ENCODE assay signal across 8 mouse cellular contexts in the genomic region with DNA sequence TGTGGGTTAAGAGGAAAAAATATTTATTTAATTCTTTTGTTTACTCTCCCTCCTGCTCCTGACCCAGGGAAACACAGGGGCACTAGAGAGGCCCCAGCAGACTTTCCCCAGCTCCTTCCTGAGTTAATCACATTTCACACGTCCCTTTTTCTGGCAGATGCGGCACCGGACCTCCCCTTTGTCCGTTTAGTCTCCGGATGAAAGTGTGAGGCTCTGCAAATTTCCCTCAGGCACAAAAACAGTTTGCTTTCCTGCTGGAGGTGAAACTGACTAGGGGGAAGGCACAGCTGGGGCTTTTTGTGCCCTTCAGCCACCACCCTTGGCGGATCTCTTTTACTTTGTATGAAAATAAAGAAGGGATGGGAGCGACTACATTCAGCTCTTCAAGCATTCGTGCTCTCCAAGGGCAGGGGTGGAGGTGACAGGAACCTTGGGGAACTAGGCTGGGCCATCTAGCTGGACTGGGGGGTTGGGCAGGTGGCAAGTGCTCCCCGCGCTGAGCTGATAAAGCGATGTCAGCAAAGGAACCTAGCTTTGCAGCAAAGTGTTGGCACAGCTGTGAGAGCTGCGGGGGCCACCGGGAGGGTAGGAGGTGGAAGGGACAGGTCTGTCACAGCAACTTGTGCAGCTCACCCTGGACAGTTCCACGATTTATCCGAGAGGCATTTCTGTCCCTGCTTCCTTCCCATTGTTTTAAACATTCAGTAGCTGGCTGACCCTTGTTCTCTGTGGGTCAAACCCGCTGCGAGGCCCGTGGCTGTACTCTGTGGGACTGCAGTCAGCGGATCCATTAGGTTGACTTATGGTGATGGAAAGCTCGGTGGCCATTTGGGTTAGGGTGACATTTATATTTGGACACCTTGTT.
A peak's percentile ranks its signal among the peaks of the same experiment; 100 is the strongest.
DNase-seq lines count a peak whose midpoint lies in the region; ATAC-seq lines count a peak whose summit lies in the region.

No protein-coding gene starts in this region.

- peak; percentile 6 to 22 for DNase-seq in lung, postnatal 4 days
- no peak for DNase-seq in lung, adult 18-20 months
- DNase-seq in forebrain, embryonic 10.5 days (ENCODE audit: extremely low spot score, low spot score) = peak; percentile 60
- no peak for DNase-seq in layer of hippocampus, postnatal 36 days
- DNase-seq in thymus, postnatal 10 days (ENCODE audit: low spot score in 2 of 2) = no peak
- no peak for DNase-seq in thymus, postnatal 25 days

- no peak for ATAC-seq in intestine, embryonic 16.5 days
- peak; percentile 50 for ATAC-seq in stomach, embryonic 15.5 days (ENCODE audit: insufficient read depth, low FRiP score, low read depth)

- no peaks in the 10 kb centered on the region for H3K9me3 ChIP-seq in forebrain, embryonic 10.5 days
- no peaks in the 10 kb centered on the region for H3K9me3 ChIP-seq in intestine, embryonic 16.5 days (ENCODE audit: control insufficient read depth, low read length)
- H3K9me3 ChIP-seq in stomach, embryonic 15.5 days = no peaks in the 10 kb centered on the region

- H3K27ac ChIP-seq in forebrain, embryonic 10.5 days = peak overlapping the region; percentile 84
- H3K27ac ChIP-seq in intestine, embryonic 16.5 days (ENCODE audit: low read length) = no peak overlapping the region
- no peak overlapping the region for H3K27ac ChIP-seq in stomach, embryonic 15.5 days

- no peaks in the 10 kb centered on the region for H3K36me3 ChIP-seq in forebrain, embryonic 10.5 days (replicated peaks)
- no peaks in the 10 kb centered on the region for H3K36me3 ChIP-seq in intestine, embryonic 16.5 days (ENCODE audit: control insufficient read depth, insufficient read depth, low read length)
- no peaks in the 10 kb centered on the region for H3K36me3 ChIP-seq in stomach, embryonic 15.5 days

- peak overlapping the region; percentile 42 for H3K4me3 ChIP-seq in forebrain, embryonic 10.5 days
- H3K4me3 ChIP-seq in intestine, embryonic 16.5 days (ENCODE audit: low read length) = no peak overlapping the region
- H3K4me3 ChIP-seq in stomach, embryonic 15.5 days (replicated peaks) = no peak overlapping the region

- no peak overlapping the region for H3K9ac ChIP-seq in intestine, embryonic 16.5 days (ENCODE audit: low read depth, low read length)
- no peak overlapping the region for H3K9ac ChIP-seq in stomach, embryonic 15.5 days

- H3K4me2 ChIP-seq in intestine, embryonic 16.5 days (ENCODE audit: low read depth, low read length) = peak overlapping the region; percentile 27
- peak overlapping the region; percentile 26; the same call in 1 of the 2 replicates for H3K4me2 ChIP-seq in stomach, embryonic 15.5 days

- H3K27me3 ChIP-seq in forebrain, embryonic 10.5 days (ENCODE audit: poor library complexity, severe bottlenecking) = peaks cover 46% of the 10 kb centered on the region
- no peaks in the 10 kb centered on the region; the same call in 1 of the 2 replicates for H3K27me3 ChIP-seq in intestine, embryonic 16.5 days (replicated peaks; ENCODE audit: control insufficient read depth, insufficient read depth, low read length)
- H3K27me3 ChIP-seq in stomach, embryonic 15.5 days (replicated peaks) = 0 out of 2 replicates have a peak, but pooled peaks cover 5% of the 10 kb centered on the region

- WGBS in forebrain, embryonic 10.5 days = under 1% methylated on average over 20 of the region's 20 CpGs
- WGBS in intestine, embryonic 16.5 days = 7% methylated on average over 20 of the region's 20 CpGs
- WGBS in stomach, embryonic 15.5 days = 5% methylated on average over 20 of the region's 20 CpGs

- H3K4me1 ChIP-seq in forebrain, embryonic 10.5 days = peaks cover 40% of the 10 kb centered on the region
- H3K4me1 ChIP-seq in intestine, embryonic 16.5 days (ENCODE audit: control insufficient read depth, insufficient read depth, low read length) = peaks cover 8% of the 10 kb centered on the region
- H3K4me1 ChIP-seq in stomach, embryonic 15.5 days = peaks cover 8% of the 10 kb centered on the region; the same call in 1 of the 2 replicates

Comparison
In these comparisons a context has a peak if more than half of its experiments do, and no peak if none do; other contexts are left out.
1. DNase-seq: peak in lung, postnatal 4 days (2 of 2) and forebrain, embryonic 10.5 days (single experiment); none in lung, adult 18-20 months (0 of 2), layer of hippocampus, postnatal 36 days (0 of 2), thymus, postnatal 10 days (0 of 2) and thymus, postnatal 25 days (single experiment).